In genomic region chr13:92753676-92754075, GRCm38 (mm10) we compare ENCODE assay signal across 36 mouse cellular contexts. TPM values are rescaled to one million over a fixed set of nuclear protein-coding genes. Genes with fewer than 3 reads are reported as not detected.
"Had no signal": no experiment of that assay in that cellular context is flagged by ENCODE, and none has a peak within 500 bp of the region (broad histone marks: within the 10 kb centered on the region; RNA-seq: fewer than 3 reads in every experiment).

No protein-coding gene starts in this region.

- H3K4me3 ChIP-seq: heart, embryonic 12.5 days; heart, embryonic 13.5 days; heart, embryonic 15.5 days; hindbrain, embryonic 10.5 days; hindbrain, embryonic 12.5 days; hindbrain, embryonic 13.5 days; hindbrain, embryonic 15.5 days; intestine, embryonic 15.5 days; kidney, embryonic 15.5 days; layer of hippocampus, adult 2 months; left cerebral cortex, adult 2 months had no signal

- DNase-seq: heart, postnatal 10 days; heart, postnatal 14 days; heart, postnatal 36 days; heart, postnatal 4 days; kidney, adult 11 months; kidney, adult 18-20 months; kidney, adult 2 months; kidney, adult 8-10 months; kidney, adult 9 months; kidney, postnatal 10 days; kidney, postnatal 14 days; kidney, postnatal 25 days; kidney, postnatal 36 days; kidney, postnatal 4 days; layer of hippocampus, adult 9-11 months; layer of hippocampus, postnatal 36 days had no signal

- H3K36me3 ChIP-seq: heart, embryonic 12.5 days; heart, embryonic 13.5 days; heart, embryonic 15.5 days; hindbrain, embryonic 10.5 days; hindbrain, embryonic 12.5 days; hindbrain, embryonic 13.5 days; hindbrain, embryonic 15.5 days; intestine, embryonic 15.5 days; kidney, embryonic 15.5 days had no signal

- H3K27ac ChIP-seq: heart, embryonic 13.5 days; heart, embryonic 15.5 days; hindbrain, embryonic 10.5 days; hindbrain, embryonic 12.5 days; hindbrain, embryonic 13.5 days; hindbrain, embryonic 14.5 days; hindbrain, embryonic 15.5 days; hindbrain, postnatal 0 days; intestine, embryonic 15.5 days; kidney, embryonic 15.5 days; kidney, postnatal 0 days; layer of hippocampus, adult 2 months; left cerebral cortex, adult 2 months had no signal

- H3K4me1 ChIP-seq: hindbrain, embryonic 10.5 days; intestine, embryonic 15.5 days had no signal

- H3K9ac ChIP-seq: heart, embryonic 12.5 days; heart, embryonic 13.5 days; heart, embryonic 15.5 days; hindbrain, embryonic 12.5 days; hindbrain, embryonic 13.5 days; hindbrain, embryonic 14.5 days; hindbrain, embryonic 15.5 days; intestine, embryonic 15.5 days; kidney, embryonic 15.5 days had no signal

- H3K9me3 ChIP-seq: heart, embryonic 12.5 days; heart, embryonic 13.5 days; heart, embryonic 15.5 days; hindbrain, embryonic 10.5 days; hindbrain, embryonic 12.5 days; hindbrain, embryonic 13.5 days; hindbrain, embryonic 15.5 days; intestine, embryonic 15.5 days; kidney, embryonic 15.5 days had no signal

- H3K4me2 ChIP-seq: heart, embryonic 11.5 days; heart, embryonic 12.5 days; heart, embryonic 13.5 days; heart, embryonic 15.5 days; hindbrain, embryonic 12.5 days; hindbrain, embryonic 13.5 days; hindbrain, embryonic 14.5 days; hindbrain, embryonic 15.5 days; intestine, embryonic 15.5 days; kidney, embryonic 15.5 days had no signal

- ATAC-seq: hindbrain, embryonic 16.5 days; hindbrain, postnatal 0 days; inflammation-experienced regulatory T-cells, adult 6 months; intestine, embryonic 15.5 days; intestine, embryonic 16.5 days; intestine, postnatal 0 days had no signal

- H3K27me3 ChIP-seq: heart, embryonic 15.5 days; hindbrain, embryonic 13.5 days; hindbrain, embryonic 15.5 days; intestine, embryonic 15.5 days; kidney, embryonic 15.5 days had no signal

RNA-seq across cellular contexts. Expression of gene Thbs4, which starts 40.9 kb away (rescaled TPM):
- total RNA-seq: hematopoietic stem cell, adult 5-6 weeks had no signal
- polyA plus RNA-seq: inflammation-experienced regulatory T-cells, adult 6 months had no signal
